ENCODE assay signal across 15 mouse cellular contexts in the genomic region with DNA sequence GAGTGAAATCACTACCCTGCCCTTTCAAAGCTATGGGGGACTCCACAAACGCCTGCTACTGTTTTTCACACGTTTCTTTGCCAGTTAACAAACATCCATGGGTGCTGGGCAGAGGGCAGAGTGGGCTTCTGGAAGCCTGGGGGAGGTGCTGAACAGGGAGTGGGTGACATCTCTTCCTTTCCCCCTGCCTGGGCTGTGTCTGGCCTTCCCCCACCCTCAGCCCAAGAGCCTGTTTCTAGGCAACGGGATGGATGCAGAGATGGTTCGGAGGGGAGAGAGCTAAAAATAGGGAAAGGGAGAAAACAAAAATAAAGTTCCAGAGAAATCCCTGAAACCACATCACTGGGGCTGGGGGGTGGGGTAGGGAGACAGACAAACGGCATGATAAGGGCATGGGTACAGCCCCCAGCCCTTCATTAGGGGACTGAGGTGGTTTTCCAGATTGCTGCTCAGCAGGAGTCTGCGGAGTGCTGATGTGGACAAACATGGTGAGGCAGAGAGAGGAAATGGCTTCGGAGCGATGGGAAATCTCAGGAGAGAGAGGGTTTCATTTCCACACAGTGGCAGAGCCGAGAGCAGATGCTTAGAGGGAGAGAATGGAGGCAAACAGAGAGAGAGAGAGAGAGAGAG. TPM values are rescaled to one million over a fixed set of nuclear protein-coding genes. Genes with fewer than 3 reads are reported as not detected.
DNase-seq lines count a peak whose midpoint lies in the region; ATAC-seq lines count a peak whose summit lies in the region.
"Had no signal": no experiment of that assay in that cellular context is flagged by ENCODE, and none has a peak within 500 bp of the region (broad histone marks: within the 10 kb centered on the region; RNA-seq: fewer than 3 reads in every experiment).

No protein-coding gene starts in this region.

- H3K9me3 ChIP-seq in forebrain, embryonic 14.5 days (replicated peaks; ENCODE audit: control insufficient read depth, low read length) = no peaks in the 10 kb centered on the region
- H3K9me3 ChIP-seq in midbrain, embryonic 13.5 days = no peaks in the 10 kb centered on the region
- H3K9me3 ChIP-seq: heart, embryonic 10.5 days; limb, embryonic 15.5 days had no signal

- H3K27me3 ChIP-seq in forebrain, embryonic 14.5 days (replicated peaks; ENCODE audit: control insufficient read depth, insufficient read depth, low read length) = 0 out of 2 replicates have a peak, but pooled peaks cover 6% of the 10 kb centered on the region
- H3K27me3 ChIP-seq in midbrain, embryonic 13.5 days = peaks cover 32% of the 10 kb centered on the region

- H3K9ac ChIP-seq in forebrain, embryonic 14.5 days (ENCODE audit: low read length) = peak overlapping the region; percentile 38; the same call in 1 of the 2 replicates
- H3K9ac ChIP-seq in midbrain, embryonic 13.5 days (replicated peaks) = 0 out of 2 replicates have a peak overlapping the region, but pooled peaks have one; percentile 19
- H3K9ac ChIP-seq: limb, embryonic 15.5 days; lung, embryonic 14.5 days had no signal

- H3K4me3 ChIP-seq in forebrain, embryonic 14.5 days (ENCODE audit: low read depth, low read length) = no peak overlapping the region
- H3K4me3 ChIP-seq in midbrain, embryonic 13.5 days (replicated peaks) = no peak overlapping the region
- H3K4me3 ChIP-seq: heart, embryonic 10.5 days; limb, embryonic 15.5 days had no signal

- DNase-seq in frontal cortex, postnatal 10 days (ENCODE audit: low spot score in 2 of 2) = no peak
- DNase-seq in brain, adult 2 months (ENCODE audit: low read depth, low spot score) = peak; percentile 91
- peak; percentile 31 for DNase-seq in forebrain, embryonic 14.5 days (ENCODE audit: low spot score)
- DNase-seq in thymus, postnatal 36 days = no peak
- DNase-seq in frontal cortex, postnatal 25 days (ENCODE audit: low spot score in 2 of 2) = no peak
- no peak for DNase-seq in ovary, postnatal 14 days (ENCODE audit: low spot score)
- DNase-seq: adrenal gland, adult 2 months; lung, embryonic 14.5 days; thymus, postnatal 14 days had no signal

- no peaks in the 10 kb centered on the region for H3K36me3 ChIP-seq in forebrain, embryonic 14.5 days (ENCODE audit: control insufficient read depth, insufficient read depth, low read length)
- no peaks in the 10 kb centered on the region for H3K36me3 ChIP-seq in midbrain, embryonic 13.5 days
- H3K36me3 ChIP-seq: heart, embryonic 10.5 days; limb, embryonic 15.5 days had no signal

- WGBS in forebrain, embryonic 14.5 days = 18% methylated on average over 9 of the region's 9 CpGs
- 17% methylated on average over 9 of the region's 9 CpGs for WGBS in midbrain, embryonic 13.5 days

- H3K27ac ChIP-seq in forebrain, embryonic 14.5 days (ENCODE audit: low read depth, low read length) = peak overlapping the region; percentile 73
- peak overlapping the region; percentile 69 for H3K27ac ChIP-seq in midbrain, embryonic 13.5 days
- H3K27ac ChIP-seq: heart, embryonic 10.5 days; limb, embryonic 15.5 days had no signal

- 0 out of 2 replicates have a peak overlapping the region, but pooled peaks have one; percentile 26 for H3K4me2 ChIP-seq in forebrain, embryonic 14.5 days (ENCODE audit: low read length)
- 0 out of 2 replicates have a peak overlapping the region, but pooled peaks have one; percentile 17 for H3K4me2 ChIP-seq in midbrain, embryonic 13.5 days (replicated peaks)
- H3K4me2 ChIP-seq: limb, embryonic 15.5 days; lung, embryonic 14.5 days had no signal

- peaks cover 49% of the 10 kb centered on the region for H3K4me1 ChIP-seq in forebrain, embryonic 14.5 days (ENCODE audit: control insufficient read depth, insufficient read depth, low read length)
- H3K4me1 ChIP-seq in midbrain, embryonic 13.5 days (replicated peaks) = peaks cover 57% of the 10 kb centered on the region

- ATAC-seq in frontal cortex, adult (ENCODE audit: low TSS enrichment) = 0 out of 2 replicates have a peak, but pooled peaks have one; percentile 14
- ATAC-seq in forebrain, embryonic 14.5 days = no peak
- no peak for ATAC-seq in midbrain, embryonic 13.5 days

RNA-seq across cellular contexts. Expression of gene Gprin1, which starts 5.6 kb away (rescaled TPM):
- 16.8 and 17.4 TPM in 2 replicates for polyA plus RNA-seq in forebrain, embryonic 14.5 days (2014; fragmentation: Nextera tagmentation; extraction: Ambion mirVana)
- 5.1 and 5.8 TPM in 2 replicates for polyA plus RNA-seq in midbrain, embryonic 13.5 days (2015; fragmentation: Nextera tagmentation; extraction: Ambion mirVana)

RNA-seq across cellular contexts. Expression of gene Sncb, which starts 11.1 kb away (rescaled TPM):
- polyA plus RNA-seq in forebrain, embryonic 14.5 days (2014; fragmentation: Nextera tagmentation; extraction: Ambion mirVana) = 25.7 and 31.8 TPM in 2 replicates
- 8.9 and 10.0 TPM in 2 replicates for polyA plus RNA-seq in midbrain, embryonic 13.5 days (2015; fragmentation: Nextera tagmentation; extraction: Ambion mirVana)
- polyA plus RNA-seq: kidney, embryonic 16.5 days; lung, embryonic 14.5 days had no signal

RNA-seq across cellular contexts. Expression of gene Eif4e1b, which starts 28.5 kb away (rescaled TPM):
- polyA plus RNA-seq in forebrain, embryonic 14.5 days (2014; fragmentation: Nextera tagmentation; extraction: Ambion mirVana) = not detected in 2 replicates
- polyA plus RNA-seq in midbrain, embryonic 13.5 days (2015; fragmentation: Nextera tagmentation; extraction: Ambion mirVana) = not detected in 2 replicates
- polyA plus RNA-seq: adrenal gland, adult 2 months; embryonic facial prominence, embryonic 14.5 days; heart, embryonic 10.5 days; kidney, embryonic 16.5 days; limb, embryonic 15.5 days; lung, embryonic 14.5 days had no signal

RNA-seq across cellular contexts. Expression of gene Tspan17, which starts 33.9 kb away (rescaled TPM):
- polyA plus RNA-seq in forebrain, embryonic 14.5 days (2014; fragmentation: Nextera tagmentation; extraction: Ambion mirVana) = 16.0 and 16.3 TPM in 2 replicates
- 28.3 and 30.5 TPM in 2 replicates for polyA plus RNA-seq in midbrain, embryonic 13.5 days (2015; fragmentation: Nextera tagmentation; extraction: Ambion mirVana)

RNA-seq across cellular contexts. Expression of gene Cdhr2, which starts 54.1 kb away (rescaled TPM):
- 0.05 and 0.14 TPM in 2 replicates for polyA plus RNA-seq in forebrain, embryonic 14.5 days (2014; fragmentation: Nextera tagmentation; extraction: Ambion mirVana)
- 0.15 TPM in 2 replicates for polyA plus RNA-seq in midbrain, embryonic 13.5 days (2015; fragmentation: Nextera tagmentation; extraction: Ambion mirVana)
- polyA plus RNA-seq: adrenal gland, adult 2 months; limb, embryonic 15.5 days; lung, embryonic 14.5 days had no signal

Comparison
In these comparisons a context has a peak if more than half of its experiments do, and no peak if none do; other contexts are left out.
1. DNase-seq: peak in brain, adult 2 months (single experiment) and forebrain, embryonic 14.5 days (single experiment); none in frontal cortex, postnatal 10 days (0 of 2), thymus, postnatal 36 days (0 of 2), frontal cortex, postnatal 25 days (0 of 2) and ovary, postnatal 14 days (single experiment).